Mouse (Mus musculus) limb, embryonic 15.5 days (tissue): Measurements from ENCODE around the gene Lbx2. TPM values are rescaled to one million over a fixed set of nuclear protein-coding genes. Genes with fewer than 3 reads are reported as not detected.
A peak's percentile ranks its signal among the peaks of the same experiment; 100 is the strongest.

Source experiments
- microRNA counts: library from miRNA; unstranded; fragments of <30 nt; microRNA quantifications from one replicate; lab custom pipeline; 2016
- microRNA-seq: library from miRNA; unstranded; fragments of <30 nt; microRNA quantifications from one replicate; pipeline ENCODE4, GENCODE M21; 2016
- polyA plus RNA-seq: library from polyadenylated mRNA; unstranded; fragments of >200 nt; fragmentation: Nextera tagmentation; extraction: Ambion mirVana; gene quantifications from 2 replicates; pipeline ENCODE4 v1.2.1, GENCODE M21; 2015

Gene Lbx2
- polyA plus RNA-seq, 1 experiment from 2014 or later, result 0.41 TPM

MicroRNA genes within 50 kb of the gene (microRNA counts, 519-probe panel; counts per million panel counts)
- microRNA mmu-miR-3470a+mmu-miR-3470b (lab: Ali Mortazavi, UCI), result 1,146 counts per million, percentile 6 among the panel's probes with 10 or more counts

Small RNA genes lying within 50 kb of the gene (microRNA-seq; reads per million reads assigned to microRNA genes)
- gene Mir3470a (not detected), gene Mir7040 (not detected)

Other genes starting within 250 kb of the Lbx2 start
- gene Sema4f, start 146.6 kb upstream of the Lbx2 start, polyA plus RNA-seq, result 1.5 and 2.1 TPM in 2 replicates
- 0.70 and 0.86 TPM in 2 replicates for gene M1ap, start 139.5 kb upstream of the Lbx2 start, polyA plus RNA-seq
- gene Dok1, start 52.9 kb upstream of the Lbx2 start, polyA plus RNA-seq, result 13.1 and 15.7 TPM in 2 replicates
- 31.2 and 34.9 TPM in 2 replicates for gene Loxl3, start 52.2 kb upstream of the Lbx2 start, polyA plus RNA-seq
- 181 and 186 TPM in 2 replicates for gene Aup1, start 31.8 kb upstream of the Lbx2 start, polyA plus RNA-seq
- 64.6 and 70.6 TPM in 2 replicates for gene Htra2, start 31.1 kb upstream of the Lbx2 start, polyA plus RNA-seq
- 0.57 and 1.3 TPM in 2 replicates for gene Dqx1, start 28.5 kb upstream of the Lbx2 start, polyA plus RNA-seq
- not detected in 2 replicates for gene Tlx2, start 16.1 kb upstream of the Lbx2 start, polyA plus RNA-seq
- gene Pcgf1, start 8.5 kb upstream of the Lbx2 start, polyA plus RNA-seq, result 29.2 and 31.9 TPM in 2 replicates
- 2.0 and 2.5 TPM in 2 replicates for gene Ccdc142, start 15.2 kb downstream of the Lbx2 start, polyA plus RNA-seq
- gene Gm42688, start 15.2 kb downstream of the Lbx2 start, polyA plus RNA-seq, result 2.5 and 3.5 TPM in 2 replicates
- gene Mrpl53, start 22.7 kb downstream of the Lbx2 start, polyA plus RNA-seq, result 119 and 123 TPM in 2 replicates
- 41.8 and 53.8 TPM in 2 replicates for gene Mogs, start 29.1 kb downstream of the Lbx2 start, polyA plus RNA-seq
- 89.8 and 91.4 TPM in 2 replicates for gene Wbp1, start 35.2 kb downstream of the Lbx2 start, polyA plus RNA-seq
- gene Ino80b, start 39.1 kb downstream of the Lbx2 start, polyA plus RNA-seq, result 9.9 and 10.0 TPM in 2 replicates
- 76.7 and 79.5 TPM in 2 replicates for gene Rtkn, start 49.1 kb downstream of the Lbx2 start, polyA plus RNA-seq
- gene Wdr54, start 70.0 kb downstream of the Lbx2 start, polyA plus RNA-seq, result 4.8 and 5.4 TPM in 2 replicates
- gene 1700003E16Rik, start 70.0 kb downstream of the Lbx2 start, polyA plus RNA-seq, result 3.1 and 3.4 TPM in 2 replicates
- 90.3 and 91.9 TPM in 2 replicates for gene Dctn1, start 79.6 kb downstream of the Lbx2 start, polyA plus RNA-seq
- gene Slc4a5, start 133.5 kb downstream of the Lbx2 start, polyA plus RNA-seq, result 0.06 and 0.07 TPM in 2 replicates
- gene Mthfd2, start 239.5 kb downstream of the Lbx2 start, polyA plus RNA-seq, result 31.1 and 34.0 TPM in 2 replicates
- gene Mob1a, start 239.6 kb downstream of the Lbx2 start, polyA plus RNA-seq, result 67.8 and 68.7 TPM in 2 replicates